Mouse (Mus musculus) effector memory CD4-positive, alpha-beta T cell, adult 5 months (primary cell): Measurements from ENCODE around the gene Tmem199. TPM values are rescaled to one million over a fixed set of nuclear protein-coding genes. Genes with fewer than 3 reads are reported as not detected.

ENCODE experiments used
- polyA plus RNA-seq: library from polyadenylated mRNA; unstranded; fragments of 100-300 nt; shearing (Covaris generic); gene quantifications from one replicate; pipeline ENCODE4 v1.2.1, GENCODE M21; 2017

Tmem199 gene
- polyA plus RNA-seq: 16.0 TPM

DNA sequence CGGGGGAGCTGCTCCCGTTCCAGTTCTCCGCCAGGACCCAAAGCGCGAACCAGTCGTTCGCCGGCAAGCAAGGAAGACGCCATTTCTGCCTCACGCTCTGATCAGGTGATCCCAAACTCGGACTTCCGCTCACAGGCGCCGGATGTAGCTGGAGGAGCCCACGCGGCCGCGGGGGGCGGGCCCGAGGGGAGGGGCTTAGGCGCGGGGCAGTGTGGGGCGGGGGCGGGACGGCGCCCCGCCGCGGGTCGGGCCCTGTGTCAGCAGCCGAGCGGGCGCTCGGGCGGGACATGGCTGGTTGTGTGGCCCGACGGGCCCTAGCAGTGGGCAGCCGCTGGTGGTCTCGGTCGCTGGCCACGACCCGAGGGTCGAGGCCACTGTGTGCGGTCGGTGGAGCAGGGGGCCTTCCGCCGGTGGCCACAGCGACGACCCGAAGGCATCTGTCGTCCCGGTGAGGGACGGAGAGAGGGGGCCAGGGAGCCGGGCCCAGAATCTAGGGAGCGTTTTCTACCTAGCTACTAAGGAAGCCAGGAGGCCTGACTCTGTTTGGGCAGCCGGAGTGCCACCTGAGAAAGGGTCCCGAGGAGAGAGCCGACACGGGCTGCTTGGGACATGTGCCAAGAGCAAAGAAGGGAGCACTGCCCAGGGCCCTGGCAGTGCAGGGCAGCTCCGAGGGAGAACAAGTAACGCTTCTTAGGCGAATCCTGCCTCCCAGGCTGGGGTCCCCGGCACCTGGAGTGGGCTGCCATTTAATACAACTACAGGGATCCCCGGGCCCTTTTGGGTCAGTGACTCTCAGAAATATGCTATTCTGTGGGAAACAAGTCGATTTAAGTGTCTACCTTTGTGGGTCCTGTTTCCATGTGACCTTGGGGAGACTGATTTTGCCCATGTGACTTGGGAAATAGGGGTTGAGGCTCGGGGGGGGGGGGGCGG, at the start of gene Tmem199, which contains the start of gene Poldip2:
Tmem199 (minus strand) TSS at position 148 of the 933 bp plus-strand sequence.
Poldip2 (plus strand) TSS at position 169 of the 933 bp plus-strand sequence.

DNA sequence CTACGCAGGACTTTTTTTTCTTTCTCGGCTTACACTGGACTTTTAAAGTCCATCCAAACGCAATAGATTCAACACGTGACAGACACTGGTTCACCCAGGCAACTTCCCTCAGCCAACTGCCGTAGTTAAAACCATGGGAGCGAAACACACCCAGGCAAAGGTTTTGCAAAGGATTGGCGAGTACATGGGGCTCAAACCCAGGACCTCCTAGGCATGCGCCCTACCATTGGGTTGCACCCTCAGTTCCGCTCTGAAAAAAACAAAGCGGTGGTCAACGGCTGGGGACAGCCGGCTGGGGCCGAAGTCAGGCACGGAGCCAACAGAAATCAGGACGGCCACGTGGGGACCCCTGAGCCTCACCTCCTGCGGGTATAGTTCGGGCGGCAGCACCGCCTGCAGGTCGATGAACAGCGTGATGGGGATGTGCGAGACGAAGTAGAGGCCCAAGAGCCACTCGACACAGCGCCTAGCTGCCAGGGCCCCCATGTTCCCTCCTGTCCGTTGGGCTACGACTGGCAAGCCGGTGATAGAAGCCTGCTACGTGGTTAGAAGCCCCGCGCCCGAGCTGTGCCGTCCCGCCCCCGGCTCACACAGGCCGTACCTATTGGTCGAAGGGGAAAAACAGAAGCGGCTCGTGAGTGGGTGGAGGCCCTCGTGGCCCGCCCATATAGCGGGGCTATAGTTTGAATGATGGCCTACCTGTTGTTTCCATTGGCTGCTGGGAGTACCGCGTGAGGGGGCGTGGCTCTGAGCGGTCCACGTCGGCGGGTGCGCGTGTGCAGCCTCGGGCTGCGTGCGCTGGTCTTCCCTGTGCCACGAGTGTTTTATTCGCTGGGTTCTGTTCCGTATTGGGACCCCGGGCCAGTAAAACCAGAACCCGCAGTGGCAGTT, 38.4 kb upstream of the Tmem199 start, which contains the start of gene Tmem97:
Tmem97 (minus strand) TSS at position 610 of the 891 bp plus-strand sequence.

DNA sequence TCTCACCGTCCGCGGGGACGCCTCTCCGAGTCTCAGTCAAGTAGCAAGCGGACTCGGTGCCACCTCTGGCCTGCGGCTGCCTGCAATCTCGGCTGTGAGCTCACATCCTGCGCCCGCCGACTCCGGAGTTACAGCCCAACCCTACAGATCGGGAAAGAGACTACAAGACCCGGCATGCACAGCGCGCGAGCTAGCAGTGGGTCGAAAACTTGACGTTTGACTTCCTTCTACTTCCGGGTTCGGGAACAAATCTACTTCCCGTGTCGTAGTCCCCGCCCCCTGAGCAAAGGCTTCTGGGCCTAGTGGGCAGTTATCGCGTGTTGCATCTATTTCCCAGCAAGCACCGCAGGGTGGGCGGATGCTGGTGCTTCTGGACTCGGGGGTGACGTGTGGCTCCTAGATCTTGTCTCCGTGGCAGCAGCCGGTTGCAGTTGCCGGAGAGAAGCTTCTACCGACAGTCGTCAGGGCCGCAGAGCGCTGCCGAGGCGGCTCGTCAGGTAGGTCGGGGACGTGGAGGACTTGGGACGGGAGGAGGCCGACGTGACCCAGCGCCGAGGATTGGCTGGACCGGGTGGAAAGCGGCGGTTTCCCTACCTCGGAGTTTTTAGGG, 24.2 kb upstream of the Tmem199 start, which contains the start of the genes Tnfaip1 and Ift20:
Tnfaip1 (minus strand) TSS at position 253 of the 610 bp plus-strand sequence.
Ift20 (plus strand) TSS at position 282 of the 610 bp plus-strand sequence.

DNA sequence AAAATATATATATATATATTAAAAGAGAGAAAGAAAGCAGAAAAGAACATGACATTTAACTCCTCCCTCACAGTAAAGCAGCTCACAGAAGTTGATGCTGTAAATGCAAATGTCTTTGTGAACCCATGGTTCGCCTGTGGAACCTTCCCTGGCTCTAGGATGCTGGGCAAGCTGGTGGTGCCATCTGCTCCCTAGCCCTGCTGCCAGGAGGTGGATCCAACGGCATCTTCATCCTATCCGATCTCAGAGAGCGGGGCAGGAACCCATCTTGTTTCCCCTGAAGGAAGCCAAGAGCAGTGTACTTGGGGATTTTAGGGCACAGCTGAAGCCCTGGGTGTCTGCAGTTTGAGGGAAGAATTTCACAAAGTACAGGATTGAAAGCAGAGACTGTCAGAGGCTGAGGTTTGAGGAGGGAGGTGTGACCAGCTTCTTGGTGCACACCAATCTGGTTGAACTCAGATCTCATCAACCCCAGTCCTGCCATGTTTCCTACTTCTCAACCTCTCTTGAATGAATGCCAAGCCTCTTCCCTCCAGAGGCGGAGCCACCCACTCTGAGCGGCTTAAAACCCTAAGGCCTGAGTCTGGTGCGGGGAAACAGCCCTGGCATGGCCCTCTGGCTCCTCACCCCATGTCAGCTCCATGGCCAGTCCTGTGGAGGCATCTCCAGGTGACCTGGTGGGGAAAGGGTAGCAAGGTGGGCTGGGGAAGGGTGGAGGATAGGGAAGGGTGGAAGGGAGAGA, 8.9 kb downstream of the Tmem199 start, which contains the start of gene Sebox:
Sebox (plus strand) TSS at position 539 of the 742 bp plus-strand sequence.

DNA sequence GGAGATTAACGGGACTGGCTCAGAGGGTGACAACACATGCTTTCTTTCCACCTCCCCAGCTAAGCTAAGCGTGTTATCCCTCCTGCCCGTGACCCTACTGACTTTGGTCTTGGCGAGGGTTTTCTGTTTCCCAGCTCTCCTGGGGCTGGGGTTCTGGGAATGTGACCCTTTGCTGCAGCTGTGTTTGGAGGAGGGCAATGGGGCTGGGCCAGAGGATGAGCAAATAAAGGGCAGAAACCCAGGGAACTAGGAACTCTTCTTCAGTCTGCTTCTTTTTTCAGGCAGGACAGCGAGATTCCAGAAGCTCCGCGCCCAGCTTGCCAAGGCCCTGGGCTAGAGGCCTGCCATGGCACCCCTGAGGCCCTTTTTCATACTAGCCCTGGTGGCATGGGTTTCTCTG, 13.0 kb downstream of the Tmem199 start, which contains the start of gene Vtn:
Vtn (plus strand) TSS at position 88 of the 400 bp plus-strand sequence.

DNA sequence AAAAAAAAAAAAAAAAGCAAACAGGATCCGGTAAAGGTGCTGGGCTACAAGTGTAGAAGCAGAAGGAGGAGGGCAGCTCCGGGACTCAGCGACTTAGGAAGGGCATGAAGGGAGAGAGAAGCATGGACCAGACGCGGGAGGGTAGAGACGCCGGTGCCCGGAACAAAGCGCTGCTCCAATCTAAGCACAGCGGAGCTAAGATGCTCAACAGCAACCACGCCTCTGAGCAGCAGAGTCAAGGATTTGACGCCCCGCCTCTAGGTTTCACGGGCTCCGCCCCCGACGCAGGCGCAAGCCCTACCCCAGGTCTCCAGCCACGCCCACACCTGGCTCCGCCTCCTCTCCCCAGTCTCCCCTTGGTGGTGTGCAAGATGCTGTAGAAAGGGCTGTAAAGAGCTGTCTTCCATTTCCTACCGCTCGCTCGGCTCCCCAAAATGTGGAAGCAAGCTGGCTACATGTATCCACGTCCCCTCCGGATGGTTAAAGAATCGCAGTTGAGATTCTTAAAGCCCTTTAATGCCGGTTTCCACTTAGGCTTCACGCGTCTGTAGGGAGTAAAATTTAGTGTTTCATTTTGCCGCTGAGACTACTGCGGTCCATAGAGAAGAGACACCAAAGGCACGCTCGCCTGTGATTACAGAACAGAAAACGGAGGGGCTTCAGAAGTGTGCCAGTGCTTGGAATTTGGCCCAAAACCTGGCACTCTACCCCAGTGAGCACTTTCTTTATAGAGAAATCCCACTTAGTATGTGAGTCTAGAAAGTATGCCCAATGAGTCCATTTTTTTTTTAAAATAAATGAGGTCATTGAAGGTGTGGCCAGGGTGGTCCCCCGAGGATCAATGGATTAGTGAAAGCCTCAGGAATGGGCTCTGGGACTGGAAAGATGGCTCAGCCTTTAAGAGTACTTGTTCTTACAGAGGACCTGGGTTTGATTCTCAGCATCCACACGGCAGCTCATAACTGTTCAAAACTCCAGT, 14.1 kb downstream of the Tmem199 start, which contains the start of gene Sarm1:
Sarm1 (minus strand) TSS at position 211 of the 979 bp plus-strand sequence.

DNA sequence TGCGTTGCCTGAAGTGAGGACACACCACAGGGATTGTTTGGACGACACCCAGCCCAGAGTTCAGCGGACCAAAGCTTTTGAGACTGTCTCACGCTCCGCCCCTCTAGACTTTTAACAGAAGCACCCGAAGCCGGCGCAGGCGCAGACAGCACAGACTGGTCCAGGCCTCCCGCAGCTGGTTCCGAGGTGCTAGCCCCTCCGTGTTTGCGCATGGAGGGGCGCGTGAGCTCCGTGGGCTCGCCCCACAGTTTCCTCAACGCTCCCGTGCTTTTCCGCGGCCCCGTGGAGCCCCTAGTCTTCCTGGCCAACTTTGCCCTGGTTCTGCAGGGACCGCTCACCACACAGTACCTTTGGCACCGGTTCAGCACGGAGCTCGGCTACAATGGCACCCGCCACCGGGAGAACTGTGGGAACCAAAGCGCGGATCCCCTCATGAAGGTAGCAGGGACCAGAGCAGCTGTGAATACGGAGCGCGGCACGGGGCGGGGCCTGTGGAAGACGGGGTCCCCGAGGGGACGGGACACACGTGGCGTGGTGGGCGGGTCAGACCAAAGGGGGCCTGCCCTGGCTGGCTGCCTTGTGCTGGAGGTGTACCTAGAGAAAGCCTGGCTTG, 46.3 kb downstream of the Tmem199 start, which contains the start of gene Slc46a1:
Slc46a1 (plus strand) TSS at position 130 of the 613 bp plus-strand sequence.

Other genes with a start within 250 kb of the Tmem199 start
- not detected for gene BC030499, start 221.3 kb downstream of the Tmem199 start, polyA plus RNA-seq
- 1.2 TPM for gene Spag5, start 210.6 kb downstream of the Tmem199 start, polyA plus RNA-seq
- gene Aldoc, start 189.2 kb downstream of the Tmem199 start, polyA plus RNA-seq: 3.8 TPM
- 65.6 TPM for gene Pigs, start 183.8 kb downstream of the Tmem199 start, polyA plus RNA-seq
- gene Unc119, start 168.7 kb downstream of the Tmem199 start, polyA plus RNA-seq: 30.0 TPM
- gene Foxn1, start 125.6 kb downstream of the Tmem199 start, polyA plus RNA-seq: not detected
- gene Slc13a2, start 90.0 kb downstream of the Tmem199 start, polyA plus RNA-seq: not detected
- 1.0 TPM for gene Slc46a1, start 46.5 kb downstream of the Tmem199 start, polyA plus RNA-seq
- 1.8 TPM for gene Sarm1, start 14.4 kb downstream of the Tmem199 start, polyA plus RNA-seq
- not detected for gene Vtn, start 13.1 kb downstream of the Tmem199 start, polyA plus RNA-seq
- not detected for gene Sebox, start 8.7 kb downstream of the Tmem199 start, polyA plus RNA-seq
- 31.8 TPM for gene Poldip2, start within 50 bp of the Tmem199 start, polyA plus RNA-seq
- 11.7 TPM for gene Tnfaip1, start 24.2 kb upstream of the Tmem199 start, polyA plus RNA-seq
- 50.3 TPM for gene Ift20, start 24.2 kb upstream of the Tmem199 start, polyA plus RNA-seq
- 17.7 TPM for gene Tmem97, start 38.6 kb upstream of the Tmem199 start, polyA plus RNA-seq
- gene Nlk, start 185.2 kb upstream of the Tmem199 start, polyA plus RNA-seq: 10.0 TPM
- 17.2 TPM for gene Ccnq, start 239.6 kb upstream of the Tmem199 start, polyA plus RNA-seq